Mouse (Mus musculus): Measurements from ENCODE around the gene Fbxl15.

DNA sequence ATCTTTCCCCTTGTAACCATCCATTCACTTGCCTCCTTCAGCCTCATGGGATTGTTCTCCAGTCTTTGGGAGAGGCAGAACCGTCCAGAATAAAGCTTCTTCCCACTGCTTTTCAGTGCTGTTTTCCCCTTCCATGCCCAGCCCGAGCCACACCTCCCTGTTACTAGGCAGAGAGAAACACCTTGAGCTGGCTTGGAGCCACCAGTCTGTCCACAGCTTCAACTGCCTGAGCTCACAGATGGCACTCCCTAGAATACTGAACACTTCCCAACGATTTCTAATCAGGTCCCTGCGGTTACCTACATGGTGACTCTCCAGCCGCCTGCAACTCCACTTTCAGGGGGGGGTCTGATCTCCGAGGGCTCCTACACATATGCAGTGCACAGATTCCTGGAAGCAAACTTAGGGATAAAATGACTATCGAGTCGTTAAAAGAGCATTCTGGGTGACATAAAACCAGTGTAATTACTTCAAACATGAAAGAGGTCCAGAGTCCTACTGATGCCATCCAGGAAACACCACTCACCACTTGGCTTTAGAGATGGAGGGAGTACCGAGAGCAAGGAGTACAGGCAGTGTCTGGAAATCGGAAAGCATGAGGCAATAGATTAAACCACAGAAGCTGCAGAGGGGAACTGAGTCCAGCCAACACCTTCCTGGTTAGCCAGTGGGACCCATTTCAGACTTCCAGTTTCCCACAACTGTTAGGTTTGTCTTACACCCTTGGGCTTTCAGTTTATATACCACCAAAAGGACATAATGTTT is 22.4 kb downstream of the Fbxl15 start, which contains the start of gene 2310034G01Rik:
- TF ChIP-seq CTCF (IDR thresholded peaks at IDR 0.05; ENCODE audit: low read depth) (no peak), EP300 (optimal IDR thresholded peaks at IDR 0.05) (no peak)

All from stomach, postnatal 0 days (tissue).